ENCODE assay signal across 8 mouse cellular contexts in genomic region chr2:146834314-146835201, GRCm38 (mm10). TPM values are rescaled to one million over a fixed set of nuclear protein-coding genes. Genes with fewer than 3 reads are reported as not detected.
A peak's percentile ranks its signal among the peaks of the same experiment; 100 is the strongest.
DNase-seq lines count a peak whose midpoint lies in the region; ATAC-seq and TF ChIP-seq lines count a peak whose summit lies in the region.
"Had no signal": no experiment of that assay in that cellular context is flagged by ENCODE, and none has a peak within 500 bp of the region (broad histone marks: within the 10 kb centered on the region; RNA-seq: fewer than 3 reads in every experiment).

No protein-coding gene starts in this region.

- DNase-seq in spleen, adult 2 months (ENCODE audit: low read depth in 1 of 2, low spot score in 2 of 2): no peak
- DNase-seq in spleen, postnatal 10 days (ENCODE audit: low spot score in 2 of 2): no peak
- peak; percentile 53 for DNase-seq in embryonic facial prominence, embryonic 14.5 days (ENCODE audit: low spot score)
- peak; percentile 72 for DNase-seq in hindbrain, embryonic 14.5 days (ENCODE audit: low spot score)
- DNase-seq in limb, embryonic 14.5 days (ENCODE audit: low spot score): no peak
- no peak for DNase-seq in thymus, postnatal 4 days

- peak overlapping the region; percentile 10; the same call in 1 of the 2 replicates for H3K4me3 ChIP-seq in spleen, adult 2 months (ENCODE audit: extremely low read depth, insufficient read depth, insufficient read length)
- H3K4me3 ChIP-seq in embryonic facial prominence, embryonic 14.5 days (ENCODE audit: low read depth, low read length): peak overlapping the region; percentile 25
- peak overlapping the region; percentile 23 for H3K4me3 ChIP-seq in hindbrain, embryonic 14.5 days (replicated peaks; ENCODE audit: low read length)
- H3K4me3 ChIP-seq in limb, embryonic 14.5 days (replicated peaks; ENCODE audit: low read length): peak overlapping the region; percentile 20
- H3K4me3 ChIP-seq in neural tube, embryonic 15.5 days (replicated peaks): peak overlapping the region; percentile 22
- H3K4me3 ChIP-seq: myocyte had no signal

- WGBS in spleen, adult 2 months: 2% methylated on average over 63 of the region's 63 CpGs
- WGBS in embryonic facial prominence, embryonic 14.5 days: under 1% methylated on average over 62 of the region's 63 CpGs
- under 1% methylated on average over 63 of the region's 63 CpGs for WGBS in hindbrain, embryonic 14.5 days
- WGBS in limb, embryonic 14.5 days: under 1% methylated on average over 63 of the region's 63 CpGs
- WGBS in neural tube, embryonic 15.5 days: under 1% methylated on average over 63 of the region's 63 CpGs

- peak overlapping the region; percentile 48 for H3K4me2 ChIP-seq in embryonic facial prominence, embryonic 14.5 days (ENCODE audit: low read depth, low read length)
- peak overlapping the region; percentile 51 for H3K4me2 ChIP-seq in hindbrain, embryonic 14.5 days (replicated peaks)
- peak overlapping the region; percentile 44 for H3K4me2 ChIP-seq in limb, embryonic 14.5 days (replicated peaks; ENCODE audit: low read depth, low read length, severe bottlenecking)
- H3K4me2 ChIP-seq in neural tube, embryonic 15.5 days: peak overlapping the region; percentile 48

- H3K27me3 ChIP-seq in spleen, adult 2 months (ENCODE audit: control insufficient read depth, insufficient read depth, low read length): peaks cover 43% of the 10 kb centered on the region
- peaks cover 98% of the 10 kb centered on the region for H3K27me3 ChIP-seq in embryonic facial prominence, embryonic 14.5 days (replicated peaks; ENCODE audit: control insufficient read depth, insufficient read depth, low read length)
- peaks cover 86% of the 10 kb centered on the region for H3K27me3 ChIP-seq in hindbrain, embryonic 14.5 days (ENCODE audit: control insufficient read depth, insufficient read depth, low read length)
- H3K27me3 ChIP-seq in limb, embryonic 14.5 days (ENCODE audit: control insufficient read depth, insufficient read depth, low read length): peaks cover 85% of the 10 kb centered on the region
- H3K27me3 ChIP-seq in neural tube, embryonic 15.5 days (replicated peaks): peaks cover 60% of the 10 kb centered on the region

- ATAC-seq in embryonic facial prominence, embryonic 14.5 days (ENCODE audit: low read depth): peak; percentile 45
- peak; percentile 59 for ATAC-seq in hindbrain, embryonic 14.5 days (ENCODE audit: low FRiP score)
- ATAC-seq in limb, embryonic 14.5 days (ENCODE audit: low FRiP score, low read depth): peak; percentile 27; the same call in 1 of the 2 replicates
- peak; percentile 51 for ATAC-seq in neural tube, embryonic 15.5 days (ENCODE audit: low FRiP score)

- peaks cover 3% of the 10 kb centered on the region; the same call in 1 of the 2 replicates for H3K4me1 ChIP-seq in spleen, adult 2 months (ENCODE audit: control insufficient read depth, insufficient read depth, insufficient read length)
- H3K4me1 ChIP-seq in embryonic facial prominence, embryonic 14.5 days (ENCODE audit: control insufficient read depth, insufficient read depth, low read length): peaks cover 7% of the 10 kb centered on the region
- peaks cover 15% of the 10 kb centered on the region; the same call in 1 of the 2 replicates for H3K4me1 ChIP-seq in hindbrain, embryonic 14.5 days (replicated peaks; ENCODE audit: control insufficient read depth, insufficient read depth, low read length)
- H3K4me1 ChIP-seq in limb, embryonic 14.5 days (ENCODE audit: control insufficient read depth, insufficient read depth, low read length): peaks cover 10% of the 10 kb centered on the region; the same call in 1 of the 2 replicates
- H3K4me1 ChIP-seq in neural tube, embryonic 15.5 days: peaks cover 41% of the 10 kb centered on the region

- no peaks in the 10 kb centered on the region for H3K9me3 ChIP-seq in embryonic facial prominence, embryonic 14.5 days (ENCODE audit: control insufficient read depth, low read length)
- H3K9me3 ChIP-seq in hindbrain, embryonic 14.5 days (ENCODE audit: control insufficient read depth, low read length): no peaks in the 10 kb centered on the region
- H3K9me3 ChIP-seq in limb, embryonic 14.5 days (ENCODE audit: control insufficient read depth, low read length): no peaks in the 10 kb centered on the region
- H3K9me3 ChIP-seq in neural tube, embryonic 15.5 days (replicated peaks): no peaks in the 10 kb centered on the region

- no peak for TF ChIP-seq POLR2A in spleen, adult 2 months (IDR thresholded peaks at IDR 0.05; ENCODE audit: low read depth, low read length)
- no peak for TF ChIP-seq POLR2A in limb, embryonic 14.5 days (IDR thresholded peaks at IDR 0.05; ENCODE audit: borderline replicate concordance, extremely low read depth, insufficient read depth, insufficient read length)

- no peaks in the 10 kb centered on the region for H3K36me3 ChIP-seq in spleen, adult 2 months (ENCODE audit: control insufficient read depth, insufficient read depth, low read length)
- H3K36me3 ChIP-seq in embryonic facial prominence, embryonic 14.5 days (ENCODE audit: control insufficient read depth, insufficient read depth, low read length): no peaks in the 10 kb centered on the region
- H3K36me3 ChIP-seq in hindbrain, embryonic 14.5 days (replicated peaks; ENCODE audit: control insufficient read depth, insufficient read depth): no peaks in the 10 kb centered on the region
- H3K36me3 ChIP-seq in limb, embryonic 14.5 days (ENCODE audit: control insufficient read depth, insufficient read depth, low read length): no peaks in the 10 kb centered on the region
- no peaks in the 10 kb centered on the region for H3K36me3 ChIP-seq in neural tube, embryonic 15.5 days

- no peak for TF ChIP-seq CTCF in spleen, adult 2 months (IDR thresholded peaks at IDR 0.05; ENCODE audit: extremely low read depth, insufficient read depth, insufficient read length, insufficient replicate concordance)

- no peak overlapping the region for H3K27ac ChIP-seq in spleen, adult 2 months (ENCODE audit: insufficient read depth, low read length)
- no peak overlapping the region for H3K27ac ChIP-seq in embryonic facial prominence, embryonic 14.5 days (replicated peaks; ENCODE audit: low read depth, low read length)
- peak overlapping the region; percentile 81 for H3K27ac ChIP-seq in hindbrain, embryonic 14.5 days
- no peak overlapping the region for H3K27ac ChIP-seq in limb, embryonic 14.5 days (replicated peaks; ENCODE audit: low read depth, low read length)
- H3K27ac ChIP-seq in neural tube, embryonic 15.5 days (replicated peaks): peak overlapping the region; percentile 74

- H3K9ac ChIP-seq in embryonic facial prominence, embryonic 14.5 days (ENCODE audit: low read depth, low read length): 0 out of 2 replicates have a peak overlapping the region, but pooled peaks have one; percentile 19
- H3K9ac ChIP-seq in hindbrain, embryonic 14.5 days: peak overlapping the region; percentile 55
- no peak overlapping the region for H3K9ac ChIP-seq in limb, embryonic 14.5 days (ENCODE audit: low read depth, low read length, severe bottlenecking)
- H3K9ac ChIP-seq in neural tube, embryonic 15.5 days (replicated peaks): no peak overlapping the region; the same call in 1 of the 2 replicates

RNA-seq across cellular contexts. Expression of gene Kiz, which starts 21.1 kb away (rescaled TPM):
- polyA plus RNA-seq in spleen, adult 2 months (2012; rRNA removed): 1.4 and 2.3 TPM in 2 replicates
- 27.6 and 31.2 TPM in 2 replicates for polyA plus RNA-seq in embryonic facial prominence, embryonic 14.5 days (2014; fragmentation: Nextera tagmentation; extraction: Ambion mirVana)
- polyA plus RNA-seq in hindbrain, embryonic 14.5 days (2014; fragmentation: Nextera tagmentation; extraction: Ambion mirVana): 27.2 and 27.4 TPM in 2 replicates
- polyA plus RNA-seq in limb, embryonic 14.5 days (2012; rRNA removed): 11.5 and 19.8 TPM in 2 replicates
- polyA plus RNA-seq in limb, embryonic 14.5 days (2014; fragmentation: Nextera tagmentation; extraction: Ambion mirVana): 27.8 and 28.6 TPM in 2 replicates
- polyA plus RNA-seq in neural tube, embryonic 15.5 days (2015; fragmentation: Nextera tagmentation; extraction: Ambion mirVana): 25.3 and 28.2 TPM in 2 replicates

Comparison
In these comparisons a context has a peak if more than half of its experiments do, and no peak if none do; other contexts are left out.
1. DNase-seq: peak in embryonic facial prominence, embryonic 14.5 days (single experiment) and hindbrain, embryonic 14.5 days (single experiment); none in spleen, adult 2 months (0 of 2), spleen, postnatal 10 days (0 of 2), limb, embryonic 14.5 days (single experiment) and thymus, postnatal 4 days (single experiment).
2. H3K27ac ChIP-seq: peak in hindbrain, embryonic 14.5 days (single experiment) and neural tube, embryonic 15.5 days (single experiment); none in spleen, adult 2 months (single experiment), embryonic facial prominence, embryonic 14.5 days (single experiment) and limb, embryonic 14.5 days (single experiment).
3. H3K9ac ChIP-seq: peak in embryonic facial prominence, embryonic 14.5 days (single experiment) and hindbrain, embryonic 14.5 days (single experiment); none in limb, embryonic 14.5 days (single experiment) and neural tube, embryonic 15.5 days (single experiment).
4. Peak in every context shown above with its lines, with median percentiles within 50 percentile points of each other: H3K4me3 ChIP-seq, ATAC-seq and H3K4me2 ChIP-seq.